Mouse (Mus musculus): Measurements from ENCODE around the gene Usp30. TPM values are rescaled to one million over a fixed set of nuclear protein-coding genes. Genes with fewer than 3 reads are reported as not detected.

Gene Usp30
- 5.8 and 6.5 TPM in 2 replicates for polyA plus RNA-seq (2012; rRNA removed)

GRCm38 (mm10) chr5:114065161-114065560 lies at the start of gene Usp30:
TSS of gene Usp30 (plus strand) at chr5:114065461.

GRCm38 (mm10) chr5:114091057-114091807 lies 26.0 kb downstream of the Usp30 start, which contains the start of gene Svop:
TSS of gene Svop (minus strand) at chr5:114091570.

GRCm38 (mm10) chr5:114127374-114128349 lies 62.4 kb downstream of the Usp30 start, which contains the start of gene Alkbh2:
TSS of gene Alkbh2 (minus strand) at chr5:114128218.

GRCm38 (mm10) chr5:114130211-114130605 lies 64.9 kb downstream of the Usp30 start, which contains the start of gene Ung:
TSS of gene Ung (plus strand) at chr5:114130386.

GRCm38 (mm10) chr5:114146028-114146888 lies 81.0 kb downstream of the Usp30 start, which contains the start of gene Acacb:
TSS of gene Acacb (plus strand) at chr5:114146535.

Other genes with a start within 250 kb of the Usp30 start
- 19.2 and 20.6 TPM in 2 replicates for gene Selplg, start 232.8 kb upstream of the Usp30 start, polyA plus RNA-seq (2012; rRNA removed)
- gene Coro1c, start 156.7 kb upstream of the Usp30 start, polyA plus RNA-seq (2012; rRNA removed), result 25.0 and 27.4 TPM in 2 replicates
- 2.8 and 3.1 TPM in 2 replicates for gene Ssh1, start 71.6 kb upstream of the Usp30 start, polyA plus RNA-seq (2012; rRNA removed)
- 0.05 TPM in 1 of 2 replicates, not detected in the other for gene Dao, start 61.8 kb upstream of the Usp30 start, polyA plus RNA-seq (2012; rRNA removed)
- gene Svop, start 26.1 kb downstream of the Usp30 start, polyA plus RNA-seq (2012; rRNA removed), result 0.02 TPM in 2 replicates
- gene Alkbh2, start 62.8 kb downstream of the Usp30 start, polyA plus RNA-seq (2012; rRNA removed), result 6.4 TPM in 2 replicates
- 7.1 and 8.7 TPM in 2 replicates for gene Ung, start 64.9 kb downstream of the Usp30 start, polyA plus RNA-seq (2012; rRNA removed)
- gene Acacb, start 81.1 kb downstream of the Usp30 start, polyA plus RNA-seq (2012; rRNA removed), result 7.0 and 9.6 TPM in 2 replicates
- not detected in 2 replicates for gene Foxn4, start 208.3 kb downstream of the Usp30 start, polyA plus RNA-seq (2012; rRNA removed)
- 1.0 and 1.4 TPM in 2 replicates for gene Myo1h, start 223.7 kb downstream of the Usp30 start, polyA plus RNA-seq (2012; rRNA removed)